Mouse (Mus musculus) megakaryocyte, embryonic 14.5 days (primary cell): ENCODE measurements around the gene Hsf2.

Source experiments
- FLI1 ChIP-seq: IDR thresholded peaks from 2 replicates; pipeline ENCODE4 v1.6.1; 2012; ENCODE audit warnings: low read length, inconsistent platforms, mixed read lengths
- GATA1 ChIP-seq: IDR thresholded peaks from 3 replicates; pipeline ENCODE4 v1.6.1; 2012; ENCODE audit warnings: mixed read lengths, low read length, inconsistent platforms, borderline replicate concordance

- no peak for TF ChIP-seq GATA1
- peak; percentile 72; the same call in 1 of the 2 replicates for TF ChIP-seq FLI1
Measured at GRCm38 (mm10) chr10:57532218-57533101, 46.3 kb downstream of the Hsf2 start, which contains the start of gene Serinc1.
